Mouse (Mus musculus) lung, adult 2 months (tissue): ENCODE measurements around the gene Pced1a.

Source experiments
- CTCF ChIP-seq: fragments of 200-500 bp; IDR thresholded peaks from 2 replicates; pipeline ENCODE4 v1.5.1; 2011; ENCODE audit warnings: mild to moderate bottlenecking, low read length, control low read depth; ENCODE audit not compliant: insufficient read depth
- POLR2A ChIP-seq: fragments of 200-500 bp; IDR thresholded peaks from 2 replicates; pipeline ENCODE4 v1.6.1; 2011; ENCODE audit warnings: low read depth, mild to moderate bottlenecking, control low read depth, low read length, borderline replicate concordance; ENCODE audit errors: extremely low read depth

DNA sequence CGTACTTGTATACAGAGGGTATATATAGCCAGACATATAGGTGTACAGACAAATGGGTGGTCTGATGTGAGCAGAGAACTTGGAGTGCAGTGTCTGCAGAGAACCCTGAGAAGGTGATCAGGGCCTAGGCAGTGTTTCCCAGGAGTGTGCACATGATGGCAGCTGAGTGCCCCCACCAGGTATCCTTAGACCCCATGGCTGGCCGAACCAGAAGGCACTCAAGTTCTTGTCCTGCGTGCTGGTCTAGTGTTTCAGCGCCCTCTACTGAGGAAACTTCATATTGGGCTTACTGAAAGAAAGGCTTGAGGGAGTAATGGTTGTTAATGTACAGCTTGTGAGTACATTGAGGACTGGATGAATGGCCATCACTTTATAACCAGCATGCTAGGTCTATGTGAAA lies 8.7 kb upstream of the Pced1a start:
- TF ChIP-seq POLR2A: no peak
- peak; percentile 47 for TF ChIP-seq CTCF
